Mouse (Mus musculus) midbrain, embryonic 16.5 days (tissue): ENCODE measurements around the gene Ccnl2. TPM values are rescaled to one million over a fixed set of nuclear protein-coding genes. Genes with fewer than 3 reads are reported as not detected.
A peak's percentile ranks its signal among the peaks of the same experiment; 100 is the strongest.
"Not testable (repeated sequence)": the region's sequence is repeated elsewhere in the genome, so short reads cannot be mapped to it uniquely, and the experiment has no call there.

Source experiments
- ATAC-seq: fragments of 200-750 bp; cut with Nextera tagmentation; 2 replicates; pipeline ENCODE4 v1.8.0; 2017; ENCODE audit warnings: moderate TSS enrichment
- H3K27ac ChIP-seq: fragments of 300-500 bp; sonication (generic); 2 replicates; pipeline ENCODE4 v1.5.1; 2014; ENCODE audit warnings: mild to moderate bottlenecking, low read length, mixed read lengths
- H3K27me3 ChIP-seq: fragments of 300-500 bp; sonication (generic); 2 replicates; pipeline ENCODE4 v1.6.1; 2014; ENCODE audit warnings: low read depth, low read length, mixed read lengths; ENCODE audit not compliant: control insufficient read depth, insufficient read depth
- H3K36me3 ChIP-seq: fragments of 300-500 bp; sonication (generic); 2 replicates; pipeline ENCODE4 v1.6.1; 2014; ENCODE audit warnings: mild to moderate bottlenecking, low read length, moderate library complexity, mixed read lengths; ENCODE audit not compliant: control insufficient read depth, insufficient read depth
- H3K4me1 ChIP-seq: fragments of 300-500 bp; sonication (generic); 2 replicates; pipeline ENCODE4 v1.6.1; 2014; ENCODE audit warnings: mild to moderate bottlenecking, low read length, mixed read lengths; ENCODE audit not compliant: control insufficient read depth, insufficient read depth
- H3K4me2 ChIP-seq: fragments of 300-500 bp; sonication (generic); 2 replicates; pipeline ENCODE4 v1.6.1; 2014; ENCODE audit warnings: mild to moderate bottlenecking, low read length, mixed read lengths
- H3K4me3 ChIP-seq: fragments of 300-500 bp; sonication (generic); 2 replicates; pipeline ENCODE4 v1.5.1; 2014; ENCODE audit warnings: low read depth, mild to moderate bottlenecking, low read length, moderate library complexity, mixed read lengths
- H3K9ac ChIP-seq: fragments of 300-500 bp; sonication (generic); 2 replicates; pipeline ENCODE4 v1.6.1; 2014; ENCODE audit warnings: low read depth, low read length, mixed read lengths
- H3K9me3 ChIP-seq: fragments of 300-500 bp; sonication (generic); replicated peaks from 2 replicates; pipeline ENCODE4 v1.6.1; 2014; ENCODE audit warnings: mild to moderate bottlenecking, low read length, mixed read lengths; ENCODE audit not compliant: control insufficient read depth, poor library complexity, severe bottlenecking
- WGBS: fragments of 180-500 bp; shearing (Covaris S2); extraction: QIAGEN DNeasy Blood & Tissue Kit; methylation state at CpG from one replicate; pipeline ENCODE4 v1.1.7; 2014; 5-methylcytosine and 5-hydroxymethylcytosine counted together
- polyA plus RNA-seq: library from polyadenylated mRNA; unstranded; fragments of >200 nt; fragmentation: Nextera tagmentation; extraction: Ambion mirVana; gene quantifications from 2 replicates; pipeline ENCODE4 v1.2.1, GENCODE M21; 2015

The Ccnl2 gene
- polyA plus RNA-seq, 1 experiment from 2014 or later, result 148 TPM

- ATAC-seq, result no peak
- H3K4me3 ChIP-seq, result no peak overlapping the region
- peaks cover 19% of the 10 kb centered on the region for H3K4me1 ChIP-seq
- H3K4me2 ChIP-seq, result peak overlapping the region; percentile 28; the same call in 1 of the 2 replicates
- H3K9ac ChIP-seq, result peak overlapping the region; percentile 43; the same call in 1 of the 2 replicates
- H3K9me3 ChIP-seq, result no peaks in the 10 kb centered on the region
- H3K36me3 ChIP-seq, result no peaks in the 10 kb centered on the region
- H3K27me3 ChIP-seq, result no peaks in the 10 kb centered on the region
- no peak overlapping the region for H3K27ac ChIP-seq
- WGBS, result 79% methylated on average over 10 of the region's 10 CpGs
Observed at GRCm38 (mm10) chr4:155785246-155785645, 27.0 kb upstream of the Ccnl2 start.

GRCm38 (mm10) chr4:155785819-155786218 is 26.5 kb upstream of the Ccnl2 start, which contains the start of gene Tmem88b:
Tmem88b (minus strand) TSS chr4:155785874.
- Histone ChIP-seq H3K4me1 (peaks cover 19% of the 10 kb centered on the region), H3K9me3 (no peaks in the 10 kb centered on the region), H3K27me3 (no peaks in the 10 kb centered on the region), H3K4me2 (peak within 1 kb of the TSS; percentile 75), H3K9ac (peak within 1 kb of the TSS; percentile 94), H3K27ac (peak within 1 kb of the TSS; percentile 89; the same call in 1 of the 2 replicates), H3K36me3 (no peaks in the 10 kb centered on the region), H3K4me3 (peak within 1 kb of the TSS; percentile 60)
- 71% methylated on average over 5 of the region's 5 CpGs for WGBS
- ATAC-seq, result no peak

GRCm38 (mm10) chr4:155788300-155788699 is 24.0 kb upstream of the Ccnl2 start:
- H3K4me3 ChIP-seq, result no peak overlapping the region
- 83% methylated on average over 3 of the region's 3 CpGs for WGBS
- H3K36me3 ChIP-seq, result no peaks in the 10 kb centered on the region
- no peak overlapping the region for H3K27ac ChIP-seq
- H3K9me3 ChIP-seq, result no peaks in the 10 kb centered on the region
- H3K4me1 ChIP-seq, result peaks cover 14% of the 10 kb centered on the region
- no peak overlapping the region for H3K4me2 ChIP-seq
- H3K27me3 ChIP-seq, result no peaks in the 10 kb centered on the region
- no peak overlapping the region for H3K9ac ChIP-seq
- no peak for ATAC-seq

GRCm38 (mm10) chr4:155788833-155789232 is 23.5 kb upstream of the Ccnl2 start:
- ATAC-seq, H3K9ac ChIP-seq, H3K4me2 ChIP-seq, H3K27ac ChIP-seq, H3K4me1 ChIP-seq, H3K36me3 ChIP-seq, H3K4me3 ChIP-seq, H3K9me3 ChIP-seq, H3K27me3 ChIP-seq: not testable (repeated sequence)
- WGBS, result 76% methylated on average over 4 of the region's 4 CpGs

DNA sequence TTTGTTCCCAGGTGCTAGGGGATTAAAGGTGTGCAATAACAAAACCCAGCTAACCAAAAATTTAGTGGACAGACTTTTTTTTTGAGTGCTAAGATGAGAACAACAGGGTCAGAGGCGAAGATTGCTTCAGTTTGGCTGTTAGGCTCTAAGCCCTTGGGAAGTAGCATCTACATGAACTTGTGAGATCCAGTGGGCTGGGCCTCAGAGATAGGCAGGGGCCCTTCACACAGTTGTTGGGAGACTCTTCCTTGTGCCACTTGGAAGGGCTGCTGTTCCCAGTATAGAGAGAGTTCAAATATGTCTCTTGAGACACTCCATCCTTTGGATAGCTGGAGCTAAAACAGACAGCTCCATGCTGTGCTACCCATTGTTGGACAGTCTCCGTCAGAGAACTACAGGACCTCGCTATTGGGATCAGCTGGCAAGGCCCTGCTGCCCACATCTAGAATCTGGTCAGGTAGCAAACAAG is 22.2 kb upstream of the Ccnl2 start, which contains the start of gene Ankrd65:
Gene Ankrd65 (plus strand): TSS at position 419 of the 469 bp plus-strand sequence.
- H3K4me1 ChIP-seq, result 0 out of 2 replicates have a peak, but pooled peaks cover 5% of the 10 kb centered on the region
- no peaks in the 10 kb centered on the region for H3K9me3 ChIP-seq
- no peaks in the 10 kb centered on the region for H3K36me3 ChIP-seq
- H3K27me3 ChIP-seq, result no peaks in the 10 kb centered on the region
- H3K4me2 ChIP-seq, result no peak within 1 kb of the TSS
- H3K27ac ChIP-seq, result no peak within 1 kb of the TSS
- no peak within 1 kb of the TSS for H3K4me3 ChIP-seq
- ATAC-seq, result no peak
- WGBS, result 68% methylated on average over 3 of the region's 3 CpGs
- no peak within 1 kb of the TSS for H3K9ac ChIP-seq

- no peak overlapping the region for H3K4me2 ChIP-seq
- H3K4me3 ChIP-seq, result no peak overlapping the region
- H3K27me3 ChIP-seq, result no peaks in the 10 kb centered on the region
- H3K9ac ChIP-seq, result no peak overlapping the region
- no peaks in the 10 kb centered on the region for H3K9me3 ChIP-seq
- WGBS, result 72% methylated on average over 3 of the region's 3 CpGs
- no peak overlapping the region for H3K27ac ChIP-seq
- no peaks in the 10 kb centered on the region for H3K4me1 ChIP-seq
- ATAC-seq, result no peak
- H3K36me3 ChIP-seq, result no peaks in the 10 kb centered on the region
Observed at GRCm38 (mm10) chr4:155790650-155791161, 21.6 kb upstream of the Ccnl2 start.

GRCm38 (mm10) chr4:155791240-155791933 is 20.9 kb upstream of the Ccnl2 start:
- Histone ChIP-seq H3K9me3 (no peaks in the 10 kb centered on the region), H3K27me3 (no peaks in the 10 kb centered on the region), H3K36me3 (no peaks in the 10 kb centered on the region), H3K4me1 (no peaks in the 10 kb centered on the region), H3K4me3 (no peak overlapping the region), H3K4me2 (no peak overlapping the region), H3K9ac (no peak overlapping the region), H3K27ac (no peak overlapping the region)
- no peak for ATAC-seq
- WGBS, result 74% methylated on average over 24 of the region's 24 CpGs

GRCm38 (mm10) chr4:155793730-155794129 is 18.6 kb upstream of the Ccnl2 start:
- H3K36me3 ChIP-seq, result no peaks in the 10 kb centered on the region
- no peak overlapping the region for H3K27ac ChIP-seq
- H3K4me2 ChIP-seq, result no peak overlapping the region
- WGBS, result 88% methylated on average over 2 of the region's 2 CpGs
- no peak overlapping the region for H3K4me3 ChIP-seq
- no peaks in the 10 kb centered on the region for H3K9me3 ChIP-seq
- H3K4me1 ChIP-seq, result no peaks in the 10 kb centered on the region
- H3K27me3 ChIP-seq, result no peaks in the 10 kb centered on the region
- H3K9ac ChIP-seq, result no peak overlapping the region
- ATAC-seq, result no peak

- H3K4me1 ChIP-seq, result peaks cover 17% of the 10 kb centered on the region
- H3K27me3 ChIP-seq, result no peaks in the 10 kb centered on the region
- H3K27ac ChIP-seq, result no peak overlapping the region
- no peaks in the 10 kb centered on the region for H3K36me3 ChIP-seq
- no peak for ATAC-seq
- 93% methylated on average over 1 of the region's 1 CpGs for WGBS
- no peaks in the 10 kb centered on the region for H3K9me3 ChIP-seq
- H3K4me3 ChIP-seq, result no peak overlapping the region
- no peak overlapping the region for H3K9ac ChIP-seq
- H3K4me2 ChIP-seq, result no peak overlapping the region
Observed at GRCm38 (mm10) chr4:155802075-155802474, 10.2 kb upstream of the Ccnl2 start.
